In genomic region chr17:7868631-7869030, GRCm38 (mm10) we compare ENCODE assay signal across 8 mouse cellular contexts. TPM values are rescaled to one million over a fixed set of nuclear protein-coding genes. Genes with fewer than 3 reads are reported as not detected.
DNase-seq lines count a peak whose midpoint lies in the region; ATAC-seq and TF ChIP-seq lines count a peak whose summit lies in the region.

No protein-coding gene starts in this region.

- H3K4me3 ChIP-seq in G1E (ENCODE audit: low read depth, low read length), result no peak overlapping the region
- H3K4me3 ChIP-seq in embryonic fibroblast, embryonic 13.5 days (ENCODE audit: insufficient read depth, low read length), result no peak overlapping the region

- TF ChIP-seq CTCF in G1E (IDR thresholded peaks at IDR 0.05; ENCODE audit: low read depth, low read length), result no peak
- peak; percentile 67 for TF ChIP-seq CTCF in embryonic fibroblast, embryonic 13.5 days (IDR thresholded peaks at IDR 0.05; ENCODE audit: borderline replicate concordance, insufficient read depth, low read length)

- ATAC-seq in G1E (ENCODE audit: extremely low read depth, insufficient number of reproducible peaks, low FRiP score, poor library complexity, severe bottlenecking), result no peak
- ATAC-seq in megakaryocyte, adult 5-6 weeks (ENCODE audit: poor library complexity, severe bottlenecking), result peak; percentile 82
- ATAC-seq in erythroid progenitor cell, adult 5-6 weeks (replicated peaks; ENCODE audit: low FRiP score, poor library complexity, severe bottlenecking), result no peak

- H3K9me3 ChIP-seq in G1E (replicated peaks), result no peaks in the 10 kb centered on the region

- TF ChIP-seq POLR2A in embryonic fibroblast, embryonic 13.5 days (IDR thresholded peaks at IDR 0.05; ENCODE audit: low read depth, low read length), result no peak

- no peaks in the 10 kb centered on the region for H3K4me1 ChIP-seq in G1E (ENCODE audit: insufficient read depth, low read depth, low read length)
- H3K4me1 ChIP-seq in embryonic fibroblast, embryonic 13.5 days (ENCODE audit: control insufficient read depth, insufficient read depth, low read length), result no peaks in the 10 kb centered on the region

- DNase-seq in G1E (ENCODE audit: low spot score), result peak; percentile 17
- peak; percentile 74 for DNase-seq in adrenal gland, postnatal 25 days
- DNase-seq in hindlimb bud, embryonic 11.5 days (ENCODE audit: extremely low spot score, low read depth, low spot score), result peak; percentile 30
- peak; percentile 65 to 75 for DNase-seq in left cerebral cortex, adult 18-20 months (ENCODE audit: low spot score in 2 of 2)
- peak; percentile 68 to 84 for DNase-seq in spleen, adult 18-20 months

- no peak overlapping the region for H3K27ac ChIP-seq in embryonic fibroblast, embryonic 13.5 days (ENCODE audit: insufficient read depth, low read length)

- H3K36me3 ChIP-seq in G1E (replicated peaks), result no peaks in the 10 kb centered on the region

- no peaks in the 10 kb centered on the region for H3K27me3 ChIP-seq in G1E (ENCODE audit: insufficient read depth, low read length)

RNA-seq across cellular contexts. Expression of gene Fndc1, which starts 41.5 kb away (rescaled TPM):
- total RNA-seq in G1E (2014; fragmentation: Nextera tagmentation) (not detected in 2 replicates), G1E (2017) (0.06 and 0.44 TPM in 2 replicates)
- not detected in 2 replicates for polyA plus RNA-seq in G1E (2012)
- total RNA-seq in adrenal gland, postnatal 25 days (2021), result 4.8 and 5.6 TPM in 2 replicates
- 43.4 and 56.7 TPM in 2 replicates for polyA plus RNA-seq in embryonic fibroblast, embryonic 13.5 days (2011; ENCODE audit: insufficient read length, low read depth, missing spikeins)
- total RNA-seq in left cerebral cortex, adult 18-20 months (2021), result 1 to 10 TPM; 4.5 to 4.6 TPM
- not detected in 2 replicates for total RNA-seq in megakaryocyte, adult 5-6 weeks (2015)
- not detected in 2 replicates for total RNA-seq in megakaryocyte, adult 5-6 weeks (2017)
- total RNA-seq in erythroid progenitor cell, adult 5-6 weeks (2015; ENCODE audit: low replicate concordance), result not detected in 2 replicates
- not detected in 2 replicates for total RNA-seq in erythroid progenitor cell, adult 5-6 weeks (2017; ENCODE audit: low replicate concordance)

RNA-seq across cellular contexts. Expression of gene Tagap, which starts 57.2 kb away (rescaled TPM):
- total RNA-seq in G1E (2014; fragmentation: Nextera tagmentation), result 7.7 and 12.0 TPM in 2 replicates
- 6.1 and 7.6 TPM in 2 replicates for total RNA-seq in G1E (2017)
- 0.36 and 0.38 TPM in 2 replicates for polyA plus RNA-seq in G1E (2012)
- total RNA-seq in adrenal gland, postnatal 25 days (2021), result 4.7 and 6.6 TPM in 2 replicates
- not detected in 2 replicates for polyA plus RNA-seq in embryonic fibroblast, embryonic 13.5 days (2011; ENCODE audit: insufficient read length, low read depth, missing spikeins)
- total RNA-seq in left cerebral cortex, adult 18-20 months (2021), result 1 to 10 TPM; 5.3 to 5.6 TPM
- 80.4 and 83.9 TPM in 2 replicates for total RNA-seq in megakaryocyte, adult 5-6 weeks (2015)
- 60.7 and 62.1 TPM in 2 replicates for total RNA-seq in megakaryocyte, adult 5-6 weeks (2017)
- total RNA-seq in erythroid progenitor cell, adult 5-6 weeks (2015; ENCODE audit: low replicate concordance), result 3.4 and 14.8 TPM in 2 replicates
- 3.1 and 4.4 TPM in 2 replicates for total RNA-seq in erythroid progenitor cell, adult 5-6 weeks (2017; ENCODE audit: low replicate concordance)

Comparison
In these comparisons a context has a peak if more than half of its experiments do, and no peak if none do; other contexts are left out.
1. DNase-seq: peak in every context shown above with its lines; median percentile 76 in spleen, adult 18-20 months; 74 in adrenal gland, postnatal 25 days; 70 in left cerebral cortex, adult 18-20 months; 30 in hindlimb bud, embryonic 11.5 days; 17 in G1E.